12 mouse cellular contexts compared by ENCODE assay signal in genomic region chr12:88408323-88409047, GRCm38 (mm10). TPM values are rescaled to one million over a fixed set of nuclear protein-coding genes. Genes with fewer than 3 reads are reported as not detected.
DNase-seq lines count a peak whose midpoint lies in the region; ATAC-seq lines count a peak whose summit lies in the region.
"Had no signal": no experiment of that assay in that cellular context is flagged by ENCODE, and none has a peak within 500 bp of the region (broad histone marks: within the 10 kb centered on the region; RNA-seq: fewer than 3 reads in every experiment).

No protein-coding gene starts in this region.

- no peaks in the 10 kb centered on the region for H3K27me3 ChIP-seq in liver, embryonic 13.5 days
- no peaks in the 10 kb centered on the region for H3K27me3 ChIP-seq in liver, embryonic 11.5 days (replicated peaks; ENCODE audit: control insufficient read depth, insufficient read depth, low read length)
- H3K27me3 ChIP-seq: embryonic facial prominence, embryonic 13.5 days; lung, embryonic 15.5 days; neural tube, embryonic 13.5 days had no signal

- no peak for DNase-seq in liver, embryonic 13.5 days
- DNase-seq in liver, embryonic 11.5 days (ENCODE audit: low spot score) = no peak
- peak; percentile 7 for DNase-seq in R1 (ENCODE audit: low read depth, low spot score)
- peak; percentile 47 for DNase-seq in embryo, embryonic 9.5 days (ENCODE audit: extremely low spot score)
- no peak for DNase-seq in gastrocnemius, adult 18-20 months (ENCODE audit: low spot score)
- DNase-seq in adrenal gland, postnatal 25 days = no peak
- no peak for DNase-seq in adrenal gland, adult 18-20 months (ENCODE audit: low spot score in 2 of 2)
- DNase-seq: gastrocnemius, adult 2 months had no signal

- H3K4me2 ChIP-seq in liver, embryonic 13.5 days = no peak overlapping the region
- H3K4me2 ChIP-seq in liver, embryonic 11.5 days = no peak overlapping the region
- H3K4me2 ChIP-seq: embryonic facial prominence, embryonic 13.5 days; lung, embryonic 15.5 days; neural tube, embryonic 13.5 days had no signal

- 47% methylated on average over 11 of the region's 11 CpGs for WGBS in liver, embryonic 13.5 days (ENCODE audit: insufficient replicate concordance)
- WGBS in liver, embryonic 11.5 days = 63% methylated on average over 11 of the region's 11 CpGs

- no peaks in the 10 kb centered on the region for H3K36me3 ChIP-seq in liver, embryonic 13.5 days
- H3K36me3 ChIP-seq in liver, embryonic 11.5 days (ENCODE audit: control insufficient read depth, insufficient read depth, low read length) = no peaks in the 10 kb centered on the region
- H3K36me3 ChIP-seq: lung, embryonic 15.5 days had no signal

- H3K9me3 ChIP-seq in liver, embryonic 13.5 days (replicated peaks) = no peaks in the 10 kb centered on the region
- H3K9me3 ChIP-seq in liver, embryonic 11.5 days (ENCODE audit: control insufficient read depth, low read length) = no peaks in the 10 kb centered on the region
- H3K9me3 ChIP-seq: embryonic facial prominence, embryonic 13.5 days; lung, embryonic 15.5 days; neural tube, embryonic 13.5 days had no signal

- no peak overlapping the region for H3K9ac ChIP-seq in liver, embryonic 13.5 days
- H3K9ac ChIP-seq in liver, embryonic 11.5 days (ENCODE audit: low read depth, low read length) = no peak overlapping the region
- H3K9ac ChIP-seq: embryonic facial prominence, embryonic 13.5 days; lung, embryonic 15.5 days; neural tube, embryonic 13.5 days had no signal

- peak; percentile 19; the same call in 1 of the 2 replicates for ATAC-seq in liver, embryonic 13.5 days (ENCODE audit: low read depth)
- no peak for ATAC-seq in liver, embryonic 11.5 days (replicated peaks; ENCODE audit: low FRiP score)
- peak; percentile 29 for ATAC-seq in megakaryocyte, adult 5-6 weeks (ENCODE audit: poor library complexity, severe bottlenecking)

- H3K4me3 ChIP-seq in liver, embryonic 13.5 days (replicated peaks) = no peak overlapping the region
- no peak overlapping the region for H3K4me3 ChIP-seq in liver, embryonic 11.5 days (ENCODE audit: low read depth, low read length)
- H3K4me3 ChIP-seq: embryonic facial prominence, embryonic 13.5 days; gastrocnemius, adult 2 months; lung, embryonic 15.5 days; neural tube, embryonic 13.5 days had no signal

- 0 out of 2 replicates have a peak, but pooled peaks cover 6% of the 10 kb centered on the region for H3K4me1 ChIP-seq in liver, embryonic 13.5 days (replicated peaks)
- no peaks in the 10 kb centered on the region for H3K4me1 ChIP-seq in liver, embryonic 11.5 days (replicated peaks; ENCODE audit: control insufficient read depth, insufficient read depth, low read length)
- H3K4me1 ChIP-seq: lung, embryonic 15.5 days had no signal

- H3K27ac ChIP-seq in liver, embryonic 13.5 days = no peak overlapping the region
- H3K27ac ChIP-seq in liver, embryonic 11.5 days (ENCODE audit: low read depth, low read length) = no peak overlapping the region
- H3K27ac ChIP-seq: embryonic facial prominence, embryonic 13.5 days; gastrocnemius, adult 2 months; lung, embryonic 15.5 days; neural tube, embryonic 13.5 days had no signal

RNA-seq across cellular contexts. Expression of gene Adck1, which starts 48.1 kb away (rescaled TPM):
- 9.5 and 10.1 TPM in 2 replicates for polyA plus RNA-seq in liver, embryonic 13.5 days (2015; fragmentation: Nextera tagmentation; extraction: Ambion mirVana)
- 18.4 and 18.7 TPM in 2 replicates for polyA plus RNA-seq in liver, embryonic 11.5 days (2014; fragmentation: Nextera tagmentation; extraction: Ambion mirVana)
- 5.1 and 6.8 TPM in 2 replicates for total RNA-seq in megakaryocyte, adult 5-6 weeks (2015)
- 9.0 and 13.2 TPM in 2 replicates for total RNA-seq in megakaryocyte, adult 5-6 weeks (2017)
- total RNA-seq in gastrocnemius, adult 18-20 months (2021) = 10 to 100 TPM; 14.7 to 16.1 TPM
- total RNA-seq in adrenal gland, postnatal 25 days (2021) = 20.7 and 27.5 TPM in 2 replicates
- total RNA-seq in adrenal gland, adult 18-20 months (2021) = 10 to 100 TPM; 18.7 to 19.1 TPM

Comparison
In these comparisons a context has a peak if more than half of its experiments do, and no peak if none do; other contexts are left out.
1. DNase-seq: peak in R1 (single experiment) and embryo, embryonic 9.5 days (single experiment); none in liver, embryonic 13.5 days (single experiment), liver, embryonic 11.5 days (single experiment), gastrocnemius, adult 18-20 months (single experiment), adrenal gland, postnatal 25 days (single experiment) and adrenal gland, adult 18-20 months (0 of 2).